Mouse (Mus musculus): ENCODE measurements around the gene Nup54.

The Nup54 gene

DNA sequence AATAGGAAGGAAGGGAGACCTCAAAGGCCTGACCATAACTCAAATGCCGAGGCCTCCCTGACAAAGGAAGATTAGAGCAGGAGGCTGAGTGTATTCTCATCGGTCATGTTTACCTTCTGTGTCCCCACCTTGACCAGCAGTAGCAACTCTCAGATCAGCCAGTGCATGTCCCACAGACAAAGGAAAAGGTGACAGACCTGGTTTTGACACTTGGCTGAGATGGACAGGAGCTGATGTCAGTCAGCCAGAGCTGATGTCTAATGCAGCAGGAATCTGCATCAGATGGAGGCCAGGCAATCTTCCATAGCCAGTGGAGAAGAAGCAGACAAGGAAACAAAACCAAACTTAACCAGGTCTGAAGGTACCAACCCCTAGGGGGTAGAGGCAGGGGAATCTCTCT is 62.4 kb downstream of the Nup54 start:
- no peak for DNase-seq

DNA sequence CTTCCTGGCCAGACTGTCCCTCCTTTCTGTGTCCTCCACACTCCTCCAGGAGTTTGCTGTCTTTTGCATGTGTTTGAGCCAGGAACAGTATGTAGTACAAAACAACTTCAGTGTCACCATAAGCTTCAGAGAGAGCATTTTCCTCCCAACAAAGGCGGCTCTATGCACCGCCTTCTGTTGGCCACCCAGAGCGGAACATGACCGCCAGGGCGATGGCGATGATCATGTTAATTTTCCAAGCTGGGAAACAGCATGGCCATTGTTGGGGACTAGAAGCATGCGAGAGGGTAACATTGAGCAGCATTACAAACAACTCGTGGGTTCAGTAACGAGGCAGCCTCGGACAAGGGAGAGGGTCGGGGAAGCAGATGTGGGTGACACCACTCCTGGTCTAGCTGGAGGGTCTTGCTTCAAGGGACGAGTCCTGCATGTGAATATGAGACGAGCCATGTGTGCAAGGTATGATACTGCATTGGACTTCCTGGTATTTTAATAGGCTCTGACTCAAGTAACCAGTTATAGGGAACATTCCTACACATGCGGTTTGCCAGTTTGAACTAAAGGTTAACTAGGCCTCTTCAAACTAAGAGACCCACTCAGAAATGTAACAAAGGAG is 63.5 kb downstream of the Nup54 start:
- DNase-seq: peak in 1 of 2 experiments; percentile 52

DNA sequence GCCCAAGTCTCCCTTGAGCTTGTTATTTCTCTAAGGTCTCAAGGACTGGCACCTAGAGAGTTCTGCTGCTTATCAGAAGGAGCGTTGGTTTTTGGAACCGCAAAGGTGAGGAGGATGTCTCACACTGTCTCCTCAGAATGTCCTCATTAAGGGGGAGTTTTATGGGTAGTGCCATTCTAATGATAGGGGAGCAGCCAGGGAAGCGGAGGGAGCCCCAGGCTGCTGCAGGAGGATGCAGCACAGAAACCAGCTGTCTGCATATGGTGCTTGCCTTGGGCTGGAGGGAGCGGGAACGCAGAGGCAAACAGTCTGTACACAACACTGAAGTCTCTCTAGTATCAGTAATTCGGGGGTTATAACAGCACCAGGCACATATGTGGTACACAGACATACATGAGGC is 64.1 kb downstream of the Nup54 start:
- no peak for DNase-seq

DNA sequence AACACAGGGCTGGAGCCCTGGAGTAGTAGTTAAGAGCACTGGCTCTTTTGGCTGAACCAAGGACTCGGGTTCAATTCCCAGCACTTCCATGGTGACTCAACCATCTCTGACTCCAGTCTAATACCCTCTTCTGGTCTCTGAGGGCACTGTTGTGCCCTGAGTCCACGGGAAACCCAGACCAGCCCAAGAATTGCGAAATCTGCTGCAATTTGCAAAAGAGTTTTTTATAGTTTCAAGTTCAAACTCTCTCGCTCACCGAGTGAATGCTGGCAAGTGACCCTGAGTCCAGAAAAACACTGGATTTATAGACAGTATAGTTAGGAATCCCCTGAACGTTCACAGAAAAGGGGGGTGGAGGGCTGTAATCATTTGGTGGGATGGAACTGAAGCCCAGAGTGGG is 64.6 kb downstream of the Nup54 start:
- no peak for DNase-seq

DNA sequence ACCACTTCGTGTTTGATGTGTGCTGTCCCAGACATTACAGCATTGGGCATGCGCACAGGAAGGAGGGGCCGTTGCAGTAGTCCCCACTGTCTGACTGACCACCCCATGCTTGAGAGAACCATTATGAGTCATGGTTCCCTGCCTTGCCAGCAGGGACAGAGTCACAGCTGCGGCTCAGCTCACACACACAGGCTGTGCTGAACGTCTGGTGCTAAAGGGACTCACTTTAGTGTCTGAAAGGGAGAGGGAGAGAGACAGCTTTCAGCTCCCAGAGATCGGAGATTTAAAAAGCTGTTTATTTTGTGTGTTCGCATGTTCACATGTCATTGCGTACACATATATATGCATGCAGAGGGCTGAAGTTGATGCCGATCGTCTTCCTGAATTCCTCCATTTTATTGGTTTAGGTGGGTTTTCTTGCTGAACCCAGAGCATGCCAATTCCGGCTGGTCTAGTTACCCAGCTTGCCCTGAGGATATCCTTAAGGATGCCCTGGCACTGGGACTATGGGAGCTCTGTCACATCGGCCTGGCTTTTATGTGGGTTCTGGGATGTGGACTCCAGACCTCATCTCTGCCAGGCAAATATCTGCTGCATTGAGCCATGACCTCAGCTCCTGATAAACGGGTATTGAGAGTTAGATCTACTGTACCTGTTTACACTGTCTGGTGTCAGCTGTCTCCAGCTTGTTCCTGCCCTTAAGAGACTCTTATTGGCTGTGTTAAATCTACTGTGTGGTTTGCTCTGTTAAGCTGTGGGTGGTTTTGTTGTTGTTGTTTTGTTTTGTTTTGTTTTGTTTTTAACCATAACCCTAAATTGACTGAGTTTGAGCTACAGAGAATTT is 65.6 kb downstream of the Nup54 start:
- no peak for DNase-seq

DNA sequence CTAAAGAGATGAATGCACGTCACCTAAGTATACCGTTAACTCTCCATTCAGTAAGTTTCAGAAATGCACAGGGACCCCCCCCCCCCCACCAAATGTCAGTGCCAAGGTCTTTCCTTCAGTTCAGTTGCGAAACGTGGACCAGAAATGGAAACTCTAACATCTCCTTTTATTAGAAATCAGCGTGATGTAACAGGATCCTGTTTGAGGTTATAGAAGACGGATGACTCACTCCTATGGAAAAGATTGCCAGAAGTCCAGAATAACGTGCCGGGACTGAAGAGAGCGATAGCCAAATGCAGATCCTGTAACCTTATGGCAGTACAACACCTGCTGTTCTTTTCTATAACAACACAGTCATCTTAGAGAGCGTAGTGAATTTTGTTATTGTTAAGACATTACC is 66.6 kb downstream of the Nup54 start:
- no peak for DNase-seq

DNA sequence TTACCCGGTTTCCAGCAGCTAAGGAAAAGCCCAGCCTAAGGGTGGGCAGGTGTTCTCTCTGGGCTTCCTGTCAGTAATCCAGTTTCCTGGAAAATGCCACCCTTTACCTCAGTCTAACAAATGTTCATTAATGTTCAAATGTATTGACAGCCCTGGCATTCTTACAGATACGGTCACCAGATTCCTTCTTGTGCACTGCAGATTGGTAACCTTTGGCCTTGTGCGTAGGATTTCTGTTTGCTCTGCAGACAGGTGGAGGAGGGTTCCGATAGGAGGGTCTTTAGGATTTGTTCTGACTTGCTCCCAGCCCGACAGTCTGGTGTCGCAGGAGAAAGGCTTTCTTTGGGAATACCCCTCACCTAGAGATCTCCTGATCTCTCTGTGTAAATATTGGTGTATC is 68.5 kb downstream of the Nup54 start:
- DNase-seq: no peak
